Mouse (Mus musculus) cerebellum, adult 11-12 months (tissue): Measurements from ENCODE around the gene Ergic2.

Experiments used
- DNase-seq: peaks from one replicate; pipeline ENCODE4 v3.0.0; 2022

Ergic2 gene

GRCm38 (mm10) chr6:148211897-148212680 lies at the start of gene Ergic2:
TSS of gene Ergic2 (minus strand) at chr6:148212374.
- peak; percentile 99 for DNase-seq

GRCm38 (mm10) chr6:148260729-148261101 lies 48.5 kb upstream of the Ergic2 start:
- no peak for DNase-seq

- no peak for DNase-seq
These were observed 48.0 kb upstream of the Ergic2 start for GRCm38 (mm10) chr6:148259979-148260728.

- no peak for DNase-seq
These were observed 46.9 kb upstream of the Ergic2 start for GRCm38 (mm10) chr6:148259074-148259473.

GRCm38 (mm10) chr6:148257805-148258204 lies 45.6 kb upstream of the Ergic2 start:
- no peak for DNase-seq

- DNase-seq: no peak
These were observed 43.9 kb upstream of the Ergic2 start for GRCm38 (mm10) chr6:148256109-148256508.

- DNase-seq: no peak
These were observed 43.4 kb upstream of the Ergic2 start for GRCm38 (mm10) chr6:148255395-148256053.

GRCm38 (mm10) chr6:148249221-148249620 lies 37.0 kb upstream of the Ergic2 start:
- no peak for DNase-seq

- DNase-seq: no peak
These were observed 36.5 kb upstream of the Ergic2 start for GRCm38 (mm10) chr6:148248625-148249024.

GRCm38 (mm10) chr6:148246544-148246943 lies 34.4 kb upstream of the Ergic2 start:
- DNase-seq: no peak

GRCm38 (mm10) chr6:148244836-148245235 lies 32.7 kb upstream of the Ergic2 start:
- DNase-seq: no peak

- DNase-seq: no peak
These were observed 30.1 kb upstream of the Ergic2 start for GRCm38 (mm10) chr6:148242304-148242703.

GRCm38 (mm10) chr6:148241685-148242084 lies 29.5 kb upstream of the Ergic2 start:
- DNase-seq: no peak

GRCm38 (mm10) chr6:148239311-148239710 lies 27.1 kb upstream of the Ergic2 start:
- DNase-seq: no peak

GRCm38 (mm10) chr6:148237453-148237852 lies 25.3 kb upstream of the Ergic2 start:
- DNase-seq: no peak

GRCm38 (mm10) chr6:148234105-148234828 lies 22.1 kb upstream of the Ergic2 start:
- DNase-seq: no peak

GRCm38 (mm10) chr6:148227542-148227941 lies 15.4 kb upstream of the Ergic2 start:
- no peak for DNase-seq

GRCm38 (mm10) chr6:148222686-148223085 lies 10.5 kb upstream of the Ergic2 start:
- DNase-seq: no peak

- no peak for DNase-seq
These were observed 6.3 kb upstream of the Ergic2 start for GRCm38 (mm10) chr6:148218235-148219076.

GRCm38 (mm10) chr6:148216752-148217151 lies 4.6 kb upstream of the Ergic2 start:
- DNase-seq: no peak

- DNase-seq: peak; percentile 11
These were observed 2.6 kb upstream of the Ergic2 start for GRCm38 (mm10) chr6:148214765-148215164.

GRCm38 (mm10) chr6:148211391-148211876 lies 740 bp downstream of the Ergic2 start:
- DNase-seq: no peak
